Mouse (Mus musculus) cerebellum, postnatal 10 days (tissue): ENCODE measurements around the gene Zfp804b.
"Not testable (repeated sequence)": the region's sequence is repeated elsewhere in the genome, so short reads cannot be mapped to it uniquely, and the experiment has no call there.

Experiments used
- DNase-seq, 2 experiments: peaks; one replicate each; pipeline ENCODE4 v3.0.0; 2021; ENCODE audit warnings: mixed read lengths in 2 of 2

The Zfp804b gene

GRCm38 (mm10) chr5:7344145-7345010 is at the start of gene Zfp804b:
TSS of gene Zfp804b (minus strand) at chr5:7344756.
- DNase-seq, result peak; percentile 67 to 71

- DNase-seq, result not testable (repeated sequence)
Measured at GRCm38 (mm10) chr5:7364616-7365015, 20.1 kb upstream of the Zfp804b start.

GRCm38 (mm10) chr5:7345011-7345389 is 444 bp upstream of the Zfp804b start:
- no peak for DNase-seq

- no peak for DNase-seq
Measured at GRCm38 (mm10) chr5:7325594-7325993, 19.0 kb downstream of the Zfp804b start.

- no peak for DNase-seq
Measured at GRCm38 (mm10) chr5:7303819-7304218, 40.7 kb downstream of the Zfp804b start, which contains the start of gene Tex47. TSS of gene Tex47 (plus strand) at chr5:7304119.

GRCm38 (mm10) chr5:7302969-7303368 is 41.6 kb downstream of the Zfp804b start:
- DNase-seq, result peak in 1 of 2 experiments; percentile 5

- DNase-seq, result no peak
Measured at GRCm38 (mm10) chr5:7284336-7284735, 60.2 kb downstream of the Zfp804b start.

GRCm38 (mm10) chr5:7276659-7277455 is 67.7 kb downstream of the Zfp804b start:
- no peak for DNase-seq

GRCm38 (mm10) chr5:7177589-7177988 is 167.0 kb downstream of the Zfp804b start:
- DNase-seq, result no peak

- DNase-seq, result no peak
Measured at GRCm38 (mm10) chr5:7139658-7140057, 204.9 kb downstream of the Zfp804b start.

GRCm38 (mm10) chr5:7102387-7102786 is 242.2 kb downstream of the Zfp804b start:
- no peak for DNase-seq

GRCm38 (mm10) chr5:7073936-7074631 is 270.5 kb downstream of the Zfp804b start:
- no peak for DNase-seq

- DNase-seq, result no peak
Measured at GRCm38 (mm10) chr5:7007468-7007867, 337.1 kb downstream of the Zfp804b start.

- DNase-seq, result no peak
Measured at GRCm38 (mm10) chr5:6983993-6984392, 360.6 kb downstream of the Zfp804b start.

GRCm38 (mm10) chr5:6934837-6935236 is 409.7 kb downstream of the Zfp804b start:
- DNase-seq, result no peak

- DNase-seq, result no peak
Measured at GRCm38 (mm10) chr5:6911290-6911689, 433.3 kb downstream of the Zfp804b start.

GRCm38 (mm10) chr5:6881396-6881795 is 463.2 kb downstream of the Zfp804b start:
- no peak for DNase-seq

- peak; percentile 49 to 58 for DNase-seq
Measured at GRCm38 (mm10) chr5:6871566-6871965, 473.0 kb downstream of the Zfp804b start.

GRCm38 (mm10) chr5:6870970-6871369 is 473.6 kb downstream of the Zfp804b start:
- peak in 1 of 2 experiments; percentile 5 for DNase-seq

- no peak for DNase-seq
Measured at GRCm38 (mm10) chr5:6795396-6795795, 549.2 kb downstream of the Zfp804b start.

- no peak for DNase-seq
Measured at GRCm38 (mm10) chr5:6769357-6769892, 575.1 kb downstream of the Zfp804b start.
